Mouse (Mus musculus): Measurements from ENCODE around the gene Macrod1.

Macrod1 gene

DNA sequence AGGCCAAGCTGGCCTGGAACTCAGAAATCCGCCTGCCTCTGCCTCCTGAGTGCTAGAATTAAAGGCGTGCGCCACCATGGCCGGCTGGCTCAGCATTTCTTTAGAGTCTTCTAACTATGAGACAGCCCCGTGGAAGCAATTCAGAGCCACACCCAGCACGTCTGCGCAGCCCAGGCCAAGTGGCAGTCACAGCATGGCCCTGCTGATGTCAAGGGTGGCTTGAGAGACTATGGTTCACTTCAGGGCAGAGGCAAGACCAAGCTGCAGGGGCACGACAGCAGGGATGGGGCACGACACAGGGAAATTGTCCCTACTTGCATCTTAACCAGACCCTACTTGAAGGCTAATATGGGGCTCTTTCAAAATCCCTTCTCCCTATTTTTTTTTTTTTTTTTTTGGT, 178.9 kb downstream of the Macrod1 start:
- no peak for DNase-seq (ENCODE audit: low spot score in 2 of 2)

DNA sequence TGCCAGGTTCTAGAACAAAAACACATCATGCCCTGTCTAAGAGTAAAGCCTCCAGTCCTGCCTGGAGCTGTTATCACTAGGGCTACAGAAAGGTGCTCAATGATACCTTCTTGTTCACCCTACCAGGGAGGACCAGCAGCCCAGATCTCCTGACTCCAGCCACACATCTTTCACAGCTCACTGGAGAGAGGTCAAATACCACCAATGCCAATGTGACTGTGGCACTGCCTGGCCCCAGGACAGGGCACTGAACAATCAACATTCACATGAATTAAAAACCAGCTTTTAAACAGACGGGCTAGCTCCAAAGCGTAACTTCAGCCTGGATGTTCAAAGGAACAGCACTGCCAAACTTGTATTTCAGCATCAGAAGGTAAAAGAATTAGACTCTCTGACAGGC, 179.4 kb downstream of the Macrod1 start:
- DNase-seq (ENCODE audit: low spot score in 2 of 2) = no peak

DNA sequence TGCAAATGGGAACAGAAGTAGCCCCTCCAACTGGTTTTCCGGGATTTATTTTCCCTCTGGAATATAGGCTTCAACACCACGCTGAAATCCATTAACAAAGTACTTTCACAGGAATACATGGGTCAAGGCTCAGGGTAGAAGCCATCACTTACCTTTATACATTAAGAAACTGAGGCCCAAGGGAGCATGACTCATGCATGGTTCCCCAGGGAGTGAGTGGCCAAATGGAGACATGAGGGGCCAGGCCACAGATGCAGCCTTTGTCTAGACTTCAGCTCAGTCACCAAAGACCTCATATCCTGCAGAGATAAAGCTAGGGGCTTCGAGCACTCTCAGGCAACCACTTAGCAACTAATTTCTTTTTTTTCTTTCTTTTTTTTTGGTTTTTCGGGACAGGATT, 180.1 kb downstream of the Macrod1 start:
- DNase-seq (ENCODE audit: low spot score in 2 of 2) = no peak

DNA sequence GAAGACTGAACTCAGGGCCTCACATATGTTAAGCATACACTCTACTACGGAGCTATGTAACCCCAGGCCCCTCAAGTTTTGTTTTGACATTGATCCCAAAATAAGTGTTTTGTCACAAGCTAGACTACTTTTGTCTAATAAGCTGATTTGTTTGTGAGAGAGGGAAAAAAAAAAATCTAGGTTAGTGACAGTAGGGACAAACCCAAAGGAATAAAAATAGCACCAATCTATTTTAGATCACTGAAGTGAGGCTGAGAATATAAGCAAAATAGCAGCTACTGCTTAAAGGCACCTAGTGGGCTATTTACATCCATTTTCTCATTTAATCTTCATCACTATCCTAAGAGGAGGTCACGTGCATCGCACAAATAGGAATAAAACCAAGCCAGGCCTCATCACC, 183.0 kb downstream of the Macrod1 start:
- DNase-seq (ENCODE audit: low spot score in 2 of 2) = no peak

DNA sequence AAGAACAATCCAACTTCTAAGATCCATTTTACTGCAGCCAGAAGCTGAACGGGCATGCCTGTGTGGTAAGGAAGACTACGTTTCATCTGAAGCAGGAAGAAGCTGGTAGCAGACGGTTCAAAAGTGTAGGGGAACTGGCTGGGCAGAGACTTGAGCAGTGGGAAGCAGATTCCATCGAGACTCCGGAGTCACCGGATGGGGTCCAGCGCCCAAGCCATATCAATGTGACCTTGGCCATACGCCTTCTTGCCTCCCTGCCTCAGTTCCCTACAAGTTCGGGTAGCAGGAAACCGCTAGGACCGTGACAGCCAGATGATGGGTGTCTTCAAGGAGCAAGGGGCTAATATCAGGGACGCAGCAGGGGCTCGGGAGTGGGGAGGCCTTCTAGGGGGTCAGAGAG, 183.7 kb downstream of the Macrod1 start:
- DNase-seq (ENCODE audit: low spot score in 2 of 2) = peak in 1 of 2 experiments; percentile 47

- DNase-seq (ENCODE audit: low spot score in 2 of 2) = peak; percentile 84 to 96
Observed at GRCm38 (mm10) chr19:7240782-7241690, 184.4 kb downstream of the Macrod1 start, which contains the start of gene Naa40. TSS of gene Naa40 (minus strand) at chr19:7241183.

GRCm38 (mm10) chr19:7246021-7246420, 189.4 kb downstream of the Macrod1 start:
- no peak for DNase-seq (ENCODE audit: low spot score in 2 of 2)
